Mouse (Mus musculus) monocyte, adult 5-6 weeks (primary cell): Measurements from ENCODE around the gene Gtf2ird1. TPM values are rescaled to one million over a fixed set of nuclear protein-coding genes. Genes with fewer than 3 reads are reported as not detected.
"Not testable (repeated sequence)": the region's sequence is repeated elsewhere in the genome, so short reads cannot be mapped to it uniquely, and the experiment has no call there.

Experiments used
- ATAC-seq: fragments of 153-309, 156-312 bp; replicated peaks from 2 replicates; pipeline ENCODE4 v1.8.0; 2017; ENCODE audit warnings: mild to moderate bottlenecking; ENCODE audit not compliant: low TSS enrichment, insufficient number of reproducible peaks, severe bottlenecking, poor library complexity, low FRiP score
- total RNA-seq: library from RNA; stranded (forward); fragments of 200-1000, 200-491, 200-594 nt; gene quantifications from 3 replicates; pipeline ENCODE4 v1.2.3, GENCODE M21; 2017

Gtf2ird1 gene
- total RNA-seq, 1 experiment from 2014 or later: 2.4 TPM

DNA sequence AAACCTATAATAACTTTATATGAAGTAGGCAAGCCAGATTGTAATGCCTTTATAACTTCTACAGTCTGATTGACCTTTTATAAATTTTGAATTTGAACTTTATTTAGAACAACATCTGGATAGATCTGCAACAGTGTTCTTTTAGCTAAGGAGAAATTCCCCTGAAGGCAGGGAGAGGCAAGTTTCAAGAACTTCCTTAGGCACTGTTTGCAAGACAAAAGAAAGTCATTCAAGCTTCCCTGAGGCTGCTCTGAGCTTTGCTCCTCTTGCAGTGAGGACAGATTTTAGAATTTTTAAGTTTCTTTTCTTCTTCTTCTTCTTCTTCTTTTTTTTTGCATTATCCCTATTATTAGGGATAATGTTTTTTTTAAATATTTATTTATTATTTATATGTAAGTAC is 22.4 kb upstream of the Gtf2ird1 start:
- not testable (repeated sequence) for ATAC-seq

DNA sequence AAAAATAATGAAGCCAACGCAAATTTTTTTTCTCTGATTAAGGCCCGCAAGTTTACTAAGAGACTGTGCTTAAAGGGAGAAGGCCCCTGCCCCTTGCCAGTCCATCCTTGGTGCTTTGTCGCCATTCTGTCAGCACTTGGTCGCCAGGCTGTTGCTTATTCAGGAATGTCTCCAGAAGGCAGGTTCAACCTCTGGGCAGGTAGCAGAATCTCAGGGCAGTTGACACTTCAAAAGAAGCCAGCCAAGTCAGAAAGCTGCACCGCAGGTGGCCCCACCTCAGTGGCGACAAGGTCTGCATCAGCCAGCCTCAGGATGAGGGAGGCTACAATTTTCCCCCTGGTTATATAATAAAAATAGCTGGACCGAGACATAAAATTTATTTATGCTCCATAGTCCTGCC is 19.2 kb upstream of the Gtf2ird1 start:
- ATAC-seq: not testable (repeated sequence)

GRCm38 (mm10) chr5:134475006-134475605 is 18.6 kb upstream of the Gtf2ird1 start:
- no peak for ATAC-seq

GRCm38 (mm10) chr5:134473902-134474301 is 17.4 kb upstream of the Gtf2ird1 start:
- ATAC-seq: no peak

GRCm38 (mm10) chr5:134470538-134471169 is 14.1 kb upstream of the Gtf2ird1 start:
- ATAC-seq: no peak

DNA sequence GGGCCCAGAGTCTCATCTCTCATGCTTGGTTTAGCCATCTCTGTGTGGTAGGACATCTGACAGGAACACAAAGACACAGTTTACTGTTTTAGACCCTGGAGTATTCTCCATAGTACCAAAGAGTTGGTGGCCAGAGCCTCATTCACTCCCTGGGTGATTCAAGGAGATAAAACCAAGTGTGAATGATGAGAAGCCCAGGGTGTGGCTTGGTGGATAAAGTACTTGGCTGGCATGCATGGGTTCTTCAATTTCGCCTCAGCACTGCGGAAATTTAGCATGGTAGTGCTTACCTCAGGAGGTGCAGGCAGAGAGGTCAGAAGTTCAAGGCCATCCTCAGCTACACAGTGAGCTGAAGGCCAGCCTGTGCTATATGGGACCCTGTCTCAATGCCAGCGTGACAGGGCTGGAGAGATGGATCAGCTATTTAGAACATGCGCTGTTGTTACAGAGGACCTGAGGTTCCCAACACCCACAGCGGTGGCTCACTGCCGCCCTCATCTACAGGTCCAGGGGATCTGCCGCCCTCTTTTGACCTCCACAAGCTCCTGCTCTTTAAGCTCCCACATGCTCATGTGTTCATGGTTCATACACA is 13.1 kb upstream of the Gtf2ird1 start:
- ATAC-seq: no peak

DNA sequence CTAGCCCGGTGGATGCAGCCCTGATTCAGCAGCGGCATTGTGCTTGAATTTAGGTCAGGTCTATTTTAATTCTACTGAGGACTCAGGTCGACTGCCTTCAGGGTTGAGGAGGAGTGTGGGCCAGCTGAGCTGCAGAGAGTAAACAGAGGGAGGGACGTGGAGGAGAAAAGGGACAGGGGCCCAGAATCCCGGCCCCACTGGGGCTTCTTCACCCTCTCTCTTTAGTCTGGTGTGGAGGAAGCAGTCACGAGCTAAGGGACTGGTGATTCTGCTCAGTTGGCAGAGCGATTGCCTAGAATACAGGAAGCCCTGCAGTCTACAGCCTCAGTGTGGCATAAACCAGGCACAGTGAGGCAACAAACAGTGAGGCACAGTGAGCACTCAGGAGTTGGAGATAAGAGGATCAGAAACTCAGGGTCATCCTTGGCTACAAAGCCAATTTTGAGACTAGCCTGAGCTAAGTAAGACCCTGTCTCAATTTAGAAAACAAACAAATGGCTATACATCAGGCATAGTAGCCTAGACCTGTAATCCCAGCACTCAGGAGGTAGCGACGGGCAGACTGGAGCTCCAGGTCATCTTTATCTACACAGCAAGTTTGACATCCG is 11.7 kb upstream of the Gtf2ird1 start:
- ATAC-seq: no peak

GRCm38 (mm10) chr5:134467030-134467549 is 10.6 kb upstream of the Gtf2ird1 start:
- no peak for ATAC-seq

DNA sequence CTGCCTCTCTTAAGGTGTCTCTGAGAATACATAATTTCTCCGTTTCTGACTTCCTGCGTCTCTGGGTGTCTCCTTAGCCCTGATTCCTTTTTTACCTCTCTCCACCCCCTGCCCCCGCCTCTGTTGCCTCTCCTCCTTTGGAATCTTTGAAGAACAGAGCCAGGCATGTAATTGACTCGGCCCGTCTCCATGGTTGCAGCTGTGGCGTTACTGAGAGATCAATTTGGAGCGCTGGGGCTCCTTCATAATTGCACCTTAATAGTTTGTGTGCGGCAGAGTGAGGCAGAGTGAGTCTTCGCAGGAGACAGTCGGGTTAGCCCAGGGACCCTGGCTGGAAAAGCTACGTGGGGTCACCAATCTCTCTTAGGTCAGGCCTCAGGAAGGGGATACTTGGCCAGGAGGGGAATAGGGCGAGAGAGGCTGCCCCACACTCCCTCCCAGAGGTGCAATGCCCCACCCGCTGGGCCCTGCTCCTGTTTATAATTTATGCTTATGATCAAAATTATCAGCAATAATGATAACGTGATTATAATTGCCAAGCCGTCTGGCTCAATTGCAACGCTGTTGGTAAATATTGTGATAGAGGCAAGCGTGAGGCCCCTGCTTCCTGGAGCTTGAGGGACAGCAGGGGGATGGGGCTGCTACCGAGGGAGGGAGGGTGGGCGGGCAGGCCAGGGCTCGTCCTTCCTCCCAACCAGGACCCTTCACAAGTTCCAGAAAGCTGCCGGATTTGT is 9.9 kb upstream of the Gtf2ird1 start:
- ATAC-seq: no peak

DNA sequence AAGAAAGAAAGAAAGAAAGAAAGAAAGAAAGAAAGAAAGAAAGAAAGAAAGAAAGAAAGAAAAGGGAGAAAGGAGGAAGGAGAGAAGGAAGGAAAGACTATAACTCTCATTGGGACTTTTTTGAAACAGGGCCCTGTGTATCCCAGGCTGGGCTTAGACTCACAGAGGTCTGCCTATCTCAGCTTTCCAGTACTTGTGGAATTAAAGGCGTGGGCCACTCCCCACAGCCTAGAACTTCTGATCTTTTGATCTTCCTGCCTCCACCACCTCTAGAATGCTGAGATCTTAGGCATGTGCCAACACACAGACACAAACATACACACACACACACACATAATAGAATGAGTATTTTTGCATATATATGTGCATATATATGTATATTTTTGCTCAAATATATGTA is 8.7 kb upstream of the Gtf2ird1 start:
- no peak for ATAC-seq

GRCm38 (mm10) chr5:134464225-134464624 is 7.7 kb upstream of the Gtf2ird1 start:
- no peak for ATAC-seq

DNA sequence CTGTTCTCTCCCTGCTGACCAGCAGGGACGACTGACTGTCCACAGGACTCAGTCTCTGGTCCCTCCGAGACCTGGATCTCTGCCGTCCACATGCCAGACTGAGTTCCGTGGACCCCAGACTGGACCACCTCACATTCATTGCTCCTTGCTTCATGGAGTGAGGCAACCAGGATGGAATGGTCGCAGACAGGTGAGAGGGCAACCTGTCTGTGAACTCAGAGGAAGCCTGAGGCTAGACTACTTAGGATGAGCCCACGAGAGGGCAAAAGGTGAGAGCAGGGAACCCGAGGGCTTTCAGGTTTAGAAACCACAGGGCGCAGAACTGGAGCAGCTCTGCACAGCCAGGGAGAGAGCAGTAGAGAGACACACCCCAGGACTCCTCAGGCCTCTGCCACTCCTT is 6.2 kb upstream of the Gtf2ird1 start:
- no peak for ATAC-seq

DNA sequence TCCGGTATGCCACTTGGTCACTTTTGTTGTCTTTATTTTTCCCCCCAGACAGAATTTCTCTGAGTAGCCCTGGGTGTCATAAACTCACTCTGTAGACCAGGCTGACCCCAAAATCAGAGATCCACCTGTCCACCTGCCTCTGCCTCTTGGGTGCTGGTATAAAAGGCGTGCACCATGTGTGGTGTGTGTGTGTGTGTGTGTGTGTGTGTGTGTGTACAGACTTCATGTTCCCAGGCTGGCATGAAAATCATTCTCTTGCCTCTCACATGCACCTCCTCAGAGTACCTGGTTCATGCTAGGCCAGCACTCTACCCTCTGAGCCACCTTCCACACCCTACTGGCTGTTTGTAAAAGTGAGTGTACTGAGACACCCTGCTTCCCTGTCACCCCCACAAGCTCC is 5.8 kb upstream of the Gtf2ird1 start:
- ATAC-seq: no peak

GRCm38 (mm10) chr5:134460546-134460945 is 4.0 kb upstream of the Gtf2ird1 start:
- no peak for ATAC-seq

DNA sequence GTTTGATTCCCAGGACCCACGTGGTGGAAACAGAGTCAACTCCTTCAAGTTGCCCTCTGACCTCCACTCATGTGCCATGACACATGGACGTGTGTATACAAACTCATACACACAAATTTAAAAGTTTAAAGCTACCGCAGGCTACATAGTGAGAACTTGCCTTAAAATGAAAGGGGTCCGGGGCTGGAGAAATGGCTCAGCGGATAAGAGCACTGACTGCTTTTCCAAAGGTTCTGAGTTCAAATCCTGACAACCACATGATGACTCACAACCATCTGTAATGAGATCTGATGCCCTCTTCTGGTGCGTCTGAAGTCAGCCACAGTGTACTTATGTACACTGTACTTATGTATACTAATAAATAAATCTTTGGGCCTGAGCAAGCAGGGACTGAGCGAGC is 2.6 kb upstream of the Gtf2ird1 start:
- ATAC-seq: no peak

DNA sequence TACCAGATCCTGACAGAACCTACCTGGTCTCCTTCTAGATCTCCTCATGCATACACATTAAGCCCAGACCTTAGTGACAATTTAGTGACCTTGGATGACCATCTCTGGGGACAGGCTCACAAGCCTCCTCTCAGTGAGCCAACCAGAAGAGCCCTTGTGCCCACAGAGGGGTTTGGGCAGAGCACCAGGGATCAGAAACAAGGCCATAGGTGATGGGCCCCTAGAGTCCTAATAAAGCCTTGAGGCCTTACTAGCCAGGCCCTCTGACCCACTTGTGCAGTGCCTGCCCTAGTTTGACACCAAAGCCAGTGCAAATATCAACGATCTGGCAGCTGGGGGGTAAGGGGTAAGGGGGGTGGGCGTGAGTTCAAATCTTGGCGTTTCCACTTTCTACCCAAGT is 1.9 kb upstream of the Gtf2ird1 start:
- ATAC-seq: no peak

GRCm38 (mm10) chr5:134457371-134457770 is 855 bp upstream of the Gtf2ird1 start:
- ATAC-seq: no peak

GRCm38 (mm10) chr5:134455914-134456423 is 547 bp downstream of the Gtf2ird1 start:
- no peak for ATAC-seq
